Mouse (Mus musculus) lung, embryonic 14.5 days (tissue): ENCODE measurements around the gene Cdcp1. TPM values are rescaled to one million over a fixed set of nuclear protein-coding genes. Genes with fewer than 3 reads are reported as not detected.
A peak's percentile ranks its signal among the peaks of the same experiment; 100 is the strongest.

Experiments
- ATAC-seq: fragments of 200-750 bp; cut with Nextera tagmentation; 2 replicates; pipeline ENCODE4 v1.8.0; 2017; ENCODE audit warnings: mild to moderate bottlenecking, moderate TSS enrichment, moderate library complexity; ENCODE audit not compliant: insufficient read depth
- DNase-seq: peaks from one replicate; pipeline ENCODE4 v3.0.0-alpha.2; 2015
- H3K27ac ChIP-seq: fragments of 300-500 bp; sonication (generic); 2 replicates; pipeline ENCODE4 v1.5.1; 2014; ENCODE audit warnings: low read depth, mild to moderate bottlenecking, moderate library complexity
- H3K27me3 ChIP-seq: fragments of 300-500 bp; sonication (generic); 2 replicates; pipeline ENCODE4 v1.6.1; 2014; ENCODE audit warnings: low read length, control low read depth; ENCODE audit not compliant: insufficient read depth
- H3K36me3 ChIP-seq: fragments of 300-500 bp; sonication (generic); 2 replicates; pipeline ENCODE4 v1.6.1; 2014; ENCODE audit warnings: control low read depth; ENCODE audit not compliant: insufficient read depth
- H3K4me1 ChIP-seq: fragments of 300-500 bp; sonication (generic); 2 replicates; pipeline ENCODE4 v1.6.1; 2014; ENCODE audit warnings: antibody characterized with exemption, control low read depth; ENCODE audit not compliant: insufficient read depth
- H3K4me2 ChIP-seq: fragments of 300-500 bp; sonication (generic); 2 replicates; pipeline ENCODE4 v1.6.1; 2014; ENCODE audit warnings: mild to moderate bottlenecking
- H3K4me3 ChIP-seq: fragments of 300-500 bp; sonication (generic); 2 replicates; pipeline ENCODE4 v1.5.1; 2014; ENCODE audit warnings: low read depth, low read length
- H3K9ac ChIP-seq: fragments of 300-500 bp; sonication (generic); 2 replicates; pipeline ENCODE4 v1.6.1; 2014
- H3K9me3 ChIP-seq: fragments of 300-500 bp; sonication (generic); 2 replicates; pipeline ENCODE4 v1.6.1; 2016; ENCODE audit warnings: low read depth, low read length, control low read depth
- CTCF ChIP-seq: IDR thresholded peaks from 2 replicates; pipeline ENCODE4 v1.5.1; 2016; ENCODE audit warnings: antibody characterized with exemption, low read depth
- WGBS: fragments of 180-500 bp; shearing (Covaris S2); extraction: QIAGEN DNeasy Blood & Tissue Kit; methylation state at CpG from one replicate; pipeline ENCODE4 v1.1.7; 2014; 5-methylcytosine and 5-hydroxymethylcytosine counted together
- polyA plus RNA-seq: library from polyadenylated mRNA; unstranded; fragments of >200 nt; fragmentation: Nextera tagmentation; extraction: Ambion mirVana; gene quantifications from 2 replicates; pipeline ENCODE4 v1.2.1, GENCODE M21; 2014

Cdcp1 gene
- polyA plus RNA-seq, 1 experiment from 2014 or later, result 12.5 TPM

DNA sequence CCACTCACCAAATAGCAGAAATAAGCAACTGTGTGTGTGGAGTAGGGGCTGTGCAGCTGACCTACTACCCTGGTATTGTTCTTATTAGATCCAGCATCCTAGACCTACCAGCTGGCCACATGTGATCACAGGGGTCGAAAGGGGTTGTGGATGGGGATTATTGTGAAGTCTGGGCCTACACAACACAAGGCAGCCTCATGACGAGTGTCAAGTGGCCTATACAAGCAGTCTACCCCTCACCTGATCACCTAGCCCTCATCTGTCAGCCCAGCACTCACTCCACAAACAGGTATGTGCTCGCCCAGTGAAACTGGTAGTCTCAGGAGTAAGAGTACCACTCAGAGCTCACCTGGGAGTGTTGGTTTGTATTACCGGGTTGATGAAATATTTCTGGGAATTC is 29.3 kb upstream of the Cdcp1 start:
- no peak overlapping the region for H3K4me2 ChIP-seq
- no peak overlapping the region for H3K4me3 ChIP-seq
- no peaks in the 10 kb centered on the region for H3K4me1 ChIP-seq
- WGBS, result 74% methylated on average over 4 of the region's 4 CpGs
- TF ChIP-seq CTCF, result no peak
- DNase-seq, result no peak
- H3K27ac ChIP-seq, result no peak overlapping the region
- no peaks in the 10 kb centered on the region for H3K36me3 ChIP-seq
- no peak for ATAC-seq
- no peak overlapping the region for H3K9ac ChIP-seq
- H3K27me3 ChIP-seq, result no peaks in the 10 kb centered on the region
- no peaks in the 10 kb centered on the region for H3K9me3 ChIP-seq

DNA sequence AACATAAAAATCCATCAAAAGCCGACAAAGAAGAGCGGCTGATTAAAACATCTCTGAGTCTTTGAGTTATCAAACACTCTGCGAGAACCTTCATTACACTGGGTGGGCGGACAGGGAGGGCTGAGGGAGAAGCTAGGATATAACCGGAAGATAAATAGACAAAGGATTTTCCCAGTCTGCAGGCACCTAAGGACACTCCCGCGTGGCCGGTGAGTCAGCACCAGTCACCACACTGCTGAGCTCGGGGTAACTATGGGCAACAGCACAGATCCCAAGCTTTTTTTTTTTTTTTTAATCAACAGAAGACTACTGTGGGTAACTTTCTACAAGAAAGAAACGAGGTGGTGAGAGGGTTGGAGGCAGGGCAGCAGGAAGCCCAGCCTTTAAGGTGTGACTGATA is 28.1 kb upstream of the Cdcp1 start:
- peaks cover 7% of the 10 kb centered on the region; the same call in 1 of the 2 replicates for H3K4me1 ChIP-seq
- WGBS, result 28% methylated on average over 10 of the region's 10 CpGs
- H3K9ac ChIP-seq, result no peak overlapping the region
- no peaks in the 10 kb centered on the region for H3K9me3 ChIP-seq
- DNase-seq (no peak), ATAC-seq (no peak)
- H3K27me3 ChIP-seq, result no peaks in the 10 kb centered on the region
- no peak overlapping the region for H3K4me2 ChIP-seq
- H3K4me3 ChIP-seq, result no peak overlapping the region
- no peak overlapping the region for H3K27ac ChIP-seq
- H3K36me3 ChIP-seq, result no peaks in the 10 kb centered on the region
- TF ChIP-seq CTCF, result no peak

DNA sequence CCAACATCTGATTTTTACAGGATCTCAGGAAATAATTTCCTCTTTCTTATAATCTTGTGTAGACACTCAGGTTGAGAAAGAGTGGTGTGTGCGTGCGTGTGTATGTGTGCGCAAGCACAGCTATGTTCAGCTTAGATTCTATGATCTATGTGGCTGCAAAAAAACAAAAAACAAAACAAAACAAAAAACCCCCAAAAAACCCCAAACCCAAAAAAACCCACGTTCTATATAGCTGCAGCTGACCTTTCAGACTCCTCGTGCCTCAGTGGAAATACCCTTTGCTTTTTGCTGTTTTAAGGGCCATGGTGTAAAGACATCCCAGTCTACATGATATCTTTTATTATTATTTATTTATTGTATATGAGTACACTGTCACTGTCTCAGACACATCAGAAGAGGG is 25.4 kb upstream of the Cdcp1 start:
- H3K36me3 ChIP-seq, result no peaks in the 10 kb centered on the region
- 88% methylated on average over 5 of the region's 5 CpGs for WGBS
- H3K9me3 ChIP-seq, result no peaks in the 10 kb centered on the region
- no peaks in the 10 kb centered on the region for H3K27me3 ChIP-seq
- TF ChIP-seq CTCF, result no peak
- H3K27ac ChIP-seq, result no peak overlapping the region
- DNase-seq, result no peak
- no peak for ATAC-seq
- no peak overlapping the region for H3K4me2 ChIP-seq
- no peak overlapping the region for H3K4me3 ChIP-seq
- H3K9ac ChIP-seq, result no peak overlapping the region
- H3K4me1 ChIP-seq, result peaks cover 16% of the 10 kb centered on the region

DNA sequence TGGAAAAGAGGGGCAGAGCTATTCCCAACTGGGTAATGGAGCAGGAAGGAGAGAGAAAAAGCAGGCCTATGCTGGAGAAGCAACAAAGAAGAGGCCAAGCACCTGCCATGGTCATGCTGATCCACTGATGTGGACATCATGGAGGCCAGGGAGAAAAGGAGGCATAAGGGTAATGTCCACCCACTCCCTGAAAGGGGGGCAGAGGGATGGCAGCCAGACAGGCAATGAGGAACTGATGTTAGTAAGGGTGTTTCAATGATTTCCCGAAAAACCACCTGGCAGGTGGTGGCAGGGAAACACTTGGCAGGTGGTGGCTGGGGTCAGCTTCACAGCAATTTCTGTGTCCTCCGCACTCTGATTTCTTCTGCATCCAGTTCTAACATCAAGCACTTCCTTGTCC is 24.9 kb upstream of the Cdcp1 start:
- TF ChIP-seq CTCF, result no peak
- 84% methylated on average over 2 of the region's 2 CpGs for WGBS
- H3K4me1 ChIP-seq, result peaks cover 16% of the 10 kb centered on the region
- H3K4me3 ChIP-seq, result no peak overlapping the region
- no peaks in the 10 kb centered on the region for H3K27me3 ChIP-seq
- no peaks in the 10 kb centered on the region for H3K9me3 ChIP-seq
- no peak overlapping the region for H3K4me2 ChIP-seq
- H3K27ac ChIP-seq, result no peak overlapping the region
- no peaks in the 10 kb centered on the region for H3K36me3 ChIP-seq
- H3K9ac ChIP-seq, result no peak overlapping the region
- DNase-seq, result no peak
- no peak for ATAC-seq

DNA sequence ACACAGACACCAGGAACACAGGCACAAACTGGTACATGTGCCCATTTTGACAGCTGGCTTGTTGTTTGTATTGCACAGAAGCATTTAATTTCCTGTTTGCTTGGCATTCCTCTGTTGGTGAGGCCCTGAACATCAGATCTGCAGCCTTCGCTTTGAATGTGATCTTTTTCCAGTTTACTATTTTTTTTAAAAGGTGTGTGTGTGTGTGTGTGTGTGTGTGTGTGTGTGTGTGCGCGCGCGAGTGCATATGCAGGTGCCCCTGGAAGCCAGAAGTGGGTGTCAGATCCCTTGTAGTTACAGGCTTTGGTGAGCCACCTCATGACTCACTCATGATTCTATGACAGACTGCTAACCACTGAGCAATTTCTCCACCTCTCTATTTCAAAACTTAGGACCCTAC is 24.4 kb upstream of the Cdcp1 start:
- ATAC-seq, result no peak
- H3K27ac ChIP-seq, result no peak overlapping the region
- H3K4me3 ChIP-seq, result no peak overlapping the region

DNA sequence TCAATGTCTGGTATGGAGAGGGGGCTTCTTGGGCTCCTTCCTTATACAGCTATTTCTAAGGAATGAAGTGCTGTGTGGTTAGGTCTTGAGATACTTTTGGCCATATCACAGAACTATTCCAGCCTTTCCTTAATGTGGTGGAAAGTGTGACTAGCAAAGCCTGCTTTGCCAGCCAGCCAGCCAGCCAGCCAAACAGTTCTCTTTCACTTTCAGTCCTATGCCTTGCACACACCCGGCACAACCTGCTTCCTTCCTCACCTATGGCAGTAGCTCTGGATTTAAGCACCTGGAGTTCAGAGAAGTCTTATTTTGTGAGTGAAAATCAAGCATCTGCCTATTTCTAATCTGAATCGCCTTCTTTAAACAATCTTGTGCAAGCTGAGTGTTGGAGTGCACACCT is 23.8 kb upstream of the Cdcp1 start:
- no peak for TF ChIP-seq CTCF
- peaks cover 16% of the 10 kb centered on the region for H3K4me1 ChIP-seq
- no peak overlapping the region for H3K4me3 ChIP-seq
- no peaks in the 10 kb centered on the region for H3K9me3 ChIP-seq
- H3K4me2 ChIP-seq, result no peak overlapping the region
- H3K36me3 ChIP-seq, result no peaks in the 10 kb centered on the region
- no peak for DNase-seq
- H3K27ac ChIP-seq, result peak overlapping the region; percentile 43; the same call in 1 of the 2 replicates
- no peak for ATAC-seq
- H3K9ac ChIP-seq, result no peak overlapping the region
- no peaks in the 10 kb centered on the region for H3K27me3 ChIP-seq
- 40% methylated on average over 2 of the region's 2 CpGs for WGBS

More for the DNA sequence above, 24.4 kb upstream of the Cdcp1 start:
- Histone ChIP-seq H3K4me2 (no peak overlapping the region), H3K36me3 (no peaks in the 10 kb centered on the region), H3K9me3 (no peaks in the 10 kb centered on the region), H3K9ac (no peak overlapping the region), H3K27me3 (no peaks in the 10 kb centered on the region), H3K4me1 (peaks cover 16% of the 10 kb centered on the region)
- no peak for TF ChIP-seq CTCF
- DNase-seq, result no peak
- WGBS, result 93% methylated on average over 5 of the region's 5 CpGs

DNA sequence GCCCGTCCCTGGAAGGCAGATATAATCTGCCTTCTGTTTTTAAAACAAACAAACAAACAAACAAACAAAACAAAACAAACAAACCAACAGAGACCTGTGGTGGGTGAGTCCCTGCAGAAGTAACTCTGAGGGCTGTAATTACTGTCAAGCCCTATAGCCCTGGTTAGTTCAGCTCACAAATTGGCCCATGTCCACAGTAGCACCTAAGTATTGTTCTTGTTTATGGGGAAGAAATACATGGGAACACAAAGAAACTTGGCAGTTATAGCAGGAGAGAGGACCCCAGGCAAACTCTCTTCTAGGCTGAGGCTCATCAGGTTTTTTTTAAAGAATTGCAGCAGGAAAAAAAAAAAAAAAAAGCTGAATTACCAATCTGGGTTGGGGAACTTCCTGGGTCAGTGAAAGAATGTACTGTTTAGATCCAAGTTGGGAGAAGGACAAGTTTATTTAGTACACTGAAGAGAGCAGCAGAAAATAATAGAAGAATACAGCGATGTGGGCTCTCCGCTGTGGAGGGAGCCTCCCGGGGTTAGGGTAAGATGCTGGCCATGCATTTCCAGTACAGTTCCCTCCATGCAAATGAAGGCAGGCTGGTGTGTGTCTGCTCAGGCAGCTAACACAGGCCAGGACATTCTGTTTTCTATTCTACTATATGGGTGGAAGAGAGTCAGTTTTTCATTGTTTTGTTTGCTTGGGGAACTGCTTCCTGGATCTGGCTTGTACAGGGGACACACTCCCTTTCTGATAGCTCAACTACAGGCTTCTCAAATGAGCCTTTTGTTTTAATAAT is 22.6 kb upstream of the Cdcp1 start:
- peak; percentile 46 for DNase-seq
- H3K36me3 ChIP-seq, result no peaks in the 10 kb centered on the region
- TF ChIP-seq CTCF, result no peak
- no peaks in the 10 kb centered on the region for H3K27me3 ChIP-seq
- peaks cover 16% of the 10 kb centered on the region for H3K4me1 ChIP-seq
- H3K27ac ChIP-seq, result peak overlapping the region; percentile 21
- no peaks in the 10 kb centered on the region for H3K9me3 ChIP-seq
- H3K4me2 ChIP-seq, result peak overlapping the region; percentile 13; the same call in 1 of the 2 replicates
- H3K9ac ChIP-seq, result no peak overlapping the region
- ATAC-seq, result peak; percentile 69; the same call in 1 of the 2 replicates
- no peak overlapping the region for H3K4me3 ChIP-seq
- 29% methylated on average over 4 of the region's 4 CpGs for WGBS
